Mouse (Mus musculus) adrenal gland, postnatal 10 days (tissue): ENCODE data around the gene Fbln2. TPM values are rescaled to one million over a fixed set of nuclear protein-coding genes. Genes with fewer than 3 reads are reported as not detected.

Source experiments
- DNase-seq: peaks from one replicate; pipeline ENCODE4 v3.0.0; 2021; ENCODE audit warnings: mixed read lengths
- total RNA-seq, 2 experiments: library from RNA; stranded (reverse); gene quantifications; 2 replicates each; pipeline ENCODE4 v1.2.3; 2021

The Fbln2 gene
- total RNA-seq, 2 experiments from 2014 or later, result 59.6 to 62.1 TPM

GRCm38 (mm10) chr6:91192421-91192820 lies 19.8 kb upstream of the Fbln2 start:
- no peak for DNase-seq

- no peak for DNase-seq
Observed at GRCm38 (mm10) chr6:91192851-91193545, 19.3 kb upstream of the Fbln2 start.

- no peak for DNase-seq
Observed at GRCm38 (mm10) chr6:91198456-91198855, 13.8 kb upstream of the Fbln2 start.

GRCm38 (mm10) chr6:91200429-91201188 lies 11.6 kb upstream of the Fbln2 start:
- no peak for DNase-seq

- DNase-seq, result no peak
Observed at GRCm38 (mm10) chr6:91201881-91202341, 10.3 kb upstream of the Fbln2 start.

GRCm38 (mm10) chr6:91202571-91202970 lies 9.7 kb upstream of the Fbln2 start:
- no peak for DNase-seq

- DNase-seq, result no peak
Observed at GRCm38 (mm10) chr6:91205346-91205745, 6.9 kb upstream of the Fbln2 start.

- DNase-seq, result no peak
Observed at GRCm38 (mm10) chr6:91205791-91206190, 6.5 kb upstream of the Fbln2 start.

GRCm38 (mm10) chr6:91207491-91207890 lies 4.8 kb upstream of the Fbln2 start:
- DNase-seq, result no peak

- DNase-seq, result no peak
Observed at GRCm38 (mm10) chr6:91209780-91210179, 2.5 kb upstream of the Fbln2 start.

GRCm38 (mm10) chr6:91210852-91211251 lies 1.4 kb upstream of the Fbln2 start:
- DNase-seq, result no peak

- DNase-seq, result peak; percentile 74
Observed at GRCm38 (mm10) chr6:91212571-91212970, 316 bp downstream of the Fbln2 start.

- DNase-seq, result no peak
Observed at GRCm38 (mm10) chr6:91213287-91214218, 1.3 kb downstream of the Fbln2 start.

- DNase-seq, result no peak
Observed at GRCm38 (mm10) chr6:91215454-91215853, 3.2 kb downstream of the Fbln2 start.

GRCm38 (mm10) chr6:91218445-91218844 lies 6.2 kb downstream of the Fbln2 start:
- DNase-seq, result no peak

- no peak for DNase-seq
Observed at GRCm38 (mm10) chr6:91218871-91219270, 6.6 kb downstream of the Fbln2 start.

GRCm38 (mm10) chr6:91220062-91220461 lies 7.8 kb downstream of the Fbln2 start:
- DNase-seq, result no peak

GRCm38 (mm10) chr6:91221094-91221493 lies 8.8 kb downstream of the Fbln2 start:
- peak; percentile 63 for DNase-seq

- DNase-seq, result no peak
Observed at GRCm38 (mm10) chr6:91222694-91223346, 10.6 kb downstream of the Fbln2 start.

GRCm38 (mm10) chr6:91224939-91225338 lies 12.7 kb downstream of the Fbln2 start:
- no peak for DNase-seq

GRCm38 (mm10) chr6:91225346-91225745 lies 13.1 kb downstream of the Fbln2 start:
- no peak for DNase-seq

- no peak for DNase-seq
Observed at GRCm38 (mm10) chr6:91226058-91226457, 13.8 kb downstream of the Fbln2 start.
